Mouse (Mus musculus) megakaryocyte, embryonic 14.5 days (primary cell): ENCODE measurements around the gene Mmp20.

ENCODE experiments used
- FLI1 ChIP-seq: IDR thresholded peaks from 2 replicates; pipeline ENCODE4 v1.6.1; 2012; ENCODE audit warnings: low read length, inconsistent platforms, mixed read lengths
- GATA1 ChIP-seq: IDR thresholded peaks from 3 replicates; pipeline ENCODE4 v1.6.1; 2012; ENCODE audit warnings: mixed read lengths, low read length, inconsistent platforms, borderline replicate concordance

GRCm38 (mm10) chr9:7604005-7604404 is 24.0 kb upstream of the Mmp20 start:
- TF ChIP-seq GATA1 = peak; percentile 58; the same call in 1 of the 3 replicates
- TF ChIP-seq FLI1 = no peak
